Mouse (Mus musculus): ENCODE results near the gene Uggt1.

Gene Uggt1

GRCm38 (mm10) chr1:36172941-36173340, 71.6 kb downstream of the Uggt1 start:
- no peak for DNase-seq

GRCm38 (mm10) chr1:36162687-36163086, 81.8 kb downstream of the Uggt1 start:
- DNase-seq = no peak

- DNase-seq = no peak
Measured at GRCm38 (mm10) chr1:36161208-36161607, 83.3 kb downstream of the Uggt1 start.

GRCm38 (mm10) chr1:36160246-36160645, 84.3 kb downstream of the Uggt1 start:
- no peak for DNase-seq

- peak; percentile 60 for DNase-seq
Measured at GRCm38 (mm10) chr1:36149411-36149810, 95.1 kb downstream of the Uggt1 start.

GRCm38 (mm10) chr1:36148809-36149208, 95.7 kb downstream of the Uggt1 start:
- no peak for DNase-seq

GRCm38 (mm10) chr1:36145050-36145449, 99.5 kb downstream of the Uggt1 start:
- peak; percentile 57 for DNase-seq

- DNase-seq = no peak
Measured at GRCm38 (mm10) chr1:36140311-36140710, 104.2 kb downstream of the Uggt1 start.

- DNase-seq = peak; percentile 84
Measured at GRCm38 (mm10) chr1:36134584-36134983, 109.9 kb downstream of the Uggt1 start.

GRCm38 (mm10) chr1:36133647-36134046, 110.9 kb downstream of the Uggt1 start:
- DNase-seq = no peak

- DNase-seq = no peak
Measured at GRCm38 (mm10) chr1:36133041-36133440, 111.5 kb downstream of the Uggt1 start.

GRCm38 (mm10) chr1:36132211-36132610, 112.3 kb downstream of the Uggt1 start:
- DNase-seq = no peak

- DNase-seq = no peak
Measured at GRCm38 (mm10) chr1:36131766-36132165, 112.8 kb downstream of the Uggt1 start.

- DNase-seq = no peak
Measured at GRCm38 (mm10) chr1:36131154-36131553, 113.4 kb downstream of the Uggt1 start.

GRCm38 (mm10) chr1:36130307-36131035, 114.0 kb downstream of the Uggt1 start:
- no peak for DNase-seq

- no peak for DNase-seq
Measured at GRCm38 (mm10) chr1:36129881-36130280, 114.6 kb downstream of the Uggt1 start.

- peak; percentile 64 for DNase-seq
Measured at GRCm38 (mm10) chr1:36129126-36129525, 115.4 kb downstream of the Uggt1 start.

GRCm38 (mm10) chr1:36125076-36125475, 119.4 kb downstream of the Uggt1 start:
- no peak for DNase-seq

GRCm38 (mm10) chr1:36121172-36121571, 123.3 kb downstream of the Uggt1 start:
- no peak for DNase-seq

- DNase-seq = no peak
Measured at GRCm38 (mm10) chr1:36119426-36119825, 125.1 kb downstream of the Uggt1 start.

GRCm38 (mm10) chr1:36118958-36119357, 125.6 kb downstream of the Uggt1 start:
- DNase-seq = no peak

GRCm38 (mm10) chr1:36118061-36118685, 126.3 kb downstream of the Uggt1 start:
- no peak for DNase-seq

- no peak for DNase-seq
Measured at GRCm38 (mm10) chr1:36116488-36116887, 128.0 kb downstream of the Uggt1 start.

GRCm38 (mm10) chr1:36114844-36115243, 129.7 kb downstream of the Uggt1 start:
- DNase-seq = no peak

- DNase-seq = no peak
Measured at GRCm38 (mm10) chr1:36113670-36114069, 130.8 kb downstream of the Uggt1 start.
